Mouse (Mus musculus): ENCODE measurements around the gene Dock9.
"Not testable (repeated sequence)": the region's sequence is repeated elsewhere in the genome, so short reads cannot be mapped to it uniquely, and the experiment has no call there.

The Dock9 gene

GRCm38 (mm10) chr14:121706482-121706901 lies 91.1 kb downstream of the Dock9 start:
- intact Hi-C loops (cut with DNase I): no loop called here

- intact Hi-C loops (cut with DNase I): no loop called here
Measured at GRCm38 (mm10) chr14:121705644-121706043, 92.0 kb downstream of the Dock9 start.

GRCm38 (mm10) chr14:121702534-121702933 lies 95.1 kb downstream of the Dock9 start:
- intact Hi-C loops (cut with DNase I): no loop called here

GRCm38 (mm10) chr14:121700013-121700412 lies 97.6 kb downstream of the Dock9 start:
- intact Hi-C loops (cut with DNase I): no loop called here

- intact Hi-C loops (cut with DNase I): loop anchor here (5.0 kb wide), 3 partner anchors 34 to 66 kb away; no protein-coding TSS in a partner anchor
Measured at GRCm38 (mm10) chr14:121698620-121698950, 99.1 kb downstream of the Dock9 start.

GRCm38 (mm10) chr14:121697709-121698619 lies 99.7 kb downstream of the Dock9 start:
- intact Hi-C loops (cut with DNase I): loop anchor here (5.0 kb wide), 3 partner anchors 34 to 66 kb away; no protein-coding TSS in a partner anchor

GRCm38 (mm10) chr14:121697143-121697680 lies 100.4 kb downstream of the Dock9 start:
- intact Hi-C loops (cut with DNase I): loop anchor here (5.0 kb wide), 3 partner anchors 35 to 65 kb away; no protein-coding TSS in a partner anchor

- intact Hi-C loops (cut with DNase I): loop anchor here (5.0 kb wide), 3 partner anchors 36 to 64 kb away; no protein-coding TSS in a partner anchor
Measured at GRCm38 (mm10) chr14:121696429-121697118, 101.1 kb downstream of the Dock9 start.

- intact Hi-C loops (cut with DNase I): loop anchor here (5.0 kb wide), 3 partner anchors 37 to 62 kb away; no protein-coding TSS in a partner anchor
Measured at GRCm38 (mm10) chr14:121694706-121695105, 102.9 kb downstream of the Dock9 start.

GRCm38 (mm10) chr14:121693991-121694594 lies 103.5 kb downstream of the Dock9 start:
- intact Hi-C loops (cut with DNase I): no loop called here

- intact Hi-C loops (cut with DNase I): not testable (repeated sequence)
Measured at GRCm38 (mm10) chr14:121689649-121690048, 108.0 kb downstream of the Dock9 start.

GRCm38 (mm10) chr14:121688175-121688574 lies 109.5 kb downstream of the Dock9 start:
- intact Hi-C loops (cut with DNase I): no loop called here

GRCm38 (mm10) chr14:121687274-121687673 lies 110.4 kb downstream of the Dock9 start:
- intact Hi-C loops (cut with DNase I): no loop called here

GRCm38 (mm10) chr14:121678913-121679312 lies 118.7 kb downstream of the Dock9 start:
- intact Hi-C loops (cut with DNase I): no loop called here

GRCm38 (mm10) chr14:121678445-121678844 lies 119.2 kb downstream of the Dock9 start:
- intact Hi-C loops (cut with DNase I): no loop called here

GRCm38 (mm10) chr14:121676596-121677330 lies 120.9 kb downstream of the Dock9 start:
- intact Hi-C loops (cut with DNase I): no loop called here

GRCm38 (mm10) chr14:121676121-121676591 lies 121.5 kb downstream of the Dock9 start:
- intact Hi-C loops (cut with DNase I): no loop called here

GRCm38 (mm10) chr14:121675579-121675978 lies 122.1 kb downstream of the Dock9 start:
- intact Hi-C loops (cut with DNase I): no loop called here

GRCm38 (mm10) chr14:121675146-121675545 lies 122.5 kb downstream of the Dock9 start:
- intact Hi-C loops (cut with DNase I): no loop called here

- intact Hi-C loops (cut with DNase I): no loop called here
Measured at GRCm38 (mm10) chr14:121670016-121670415, 127.6 kb downstream of the Dock9 start.
